Mouse (Mus musculus) C2C12 (cell line): Measurements from ENCODE around the gene Spata22.

Experiments
- CTCF ChIP-seq: IDR thresholded peaks from one replicate; pipeline ENCODE4 v1.5.1; 2011; ENCODE audit not compliant: control insufficient read depth, insufficient read depth, insufficient read length
- MAX ChIP-seq: IDR thresholded peaks from one replicate; pipeline ENCODE4 v1.6.1; 2011; ENCODE audit warnings: mild to moderate bottlenecking, control low read depth
- MYOD1 ChIP-seq: IDR thresholded peaks from one replicate; pipeline ENCODE4 v1.6.1; 2011; ENCODE audit warnings: low read depth; ENCODE audit not compliant: control insufficient read depth, insufficient read length
- USF1 ChIP-seq: IDR thresholded peaks from one replicate; pipeline ENCODE4 v1.6.1; 2011; ENCODE audit warnings: low read depth, mild to moderate bottlenecking, control low read depth, moderate library complexity

GRCm38 (mm10) chr11:73370946-73371345, 41.4 kb downstream of the Spata22 start, which contains the start of gene Olfr376:
- no peak for TF ChIP-seq CTCF
- no peak for TF ChIP-seq MAX
- no peak for TF ChIP-seq USF1
- no peak for TF ChIP-seq MYOD1
